ENCODE assay signal across 24 mouse cellular contexts in genomic region chr11:64230071-64230470, GRCm38 (mm10).
A peak's percentile ranks its signal among the peaks of the same experiment; 100 is the strongest.
DNase-seq lines count a peak whose midpoint lies in the region; ATAC-seq and TF ChIP-seq lines count a peak whose summit lies in the region.
"Had no signal": no experiment of that assay in that cellular context is flagged by ENCODE, and none has a peak within 500 bp of the region (broad histone marks: within the 10 kb centered on the region; RNA-seq: fewer than 3 reads in every experiment).

No protein-coding gene starts in this region.

- no peak for TF ChIP-seq POLR2A in heart, adult 2 months (IDR thresholded peaks at IDR 0.05; ENCODE audit: insufficient read depth, low read depth, low read length)

- H3K9ac ChIP-seq in heart, adult 2 months (ENCODE audit: low read depth, low read length), result no peak overlapping the region
- no peak overlapping the region for H3K9ac ChIP-seq in midbrain, postnatal 0 days (replicated peaks; ENCODE audit: low read length, poor library complexity, severe bottlenecking)
- H3K9ac ChIP-seq in midbrain, embryonic 13.5 days (replicated peaks), result no peak overlapping the region
- H3K9ac ChIP-seq: heart, embryonic 13.5 days; limb, embryonic 12.5 days had no signal

- intact Hi-C loops in heart, adult 2 months (cut with DNase I), result no loop called here

- H3K27ac ChIP-seq in heart, adult 2 months, result no peak overlapping the region
- no peak overlapping the region for H3K27ac ChIP-seq in layer of hippocampus, adult 2 months
- H3K27ac ChIP-seq in midbrain, postnatal 0 days (ENCODE audit: low read depth, low read length), result no peak overlapping the region
- no peak overlapping the region for H3K27ac ChIP-seq in midbrain, embryonic 13.5 days
- H3K27ac ChIP-seq: heart, embryonic 13.5 days; limb, embryonic 12.5 days had no signal

- DNase-seq in heart, adult 2 months, result no peak
- DNase-seq in heart, adult 18-20 months, result no peak
- no peak for DNase-seq in layer of hippocampus, adult 2 months (ENCODE audit: low spot score in 2 of 2)
- no peak for DNase-seq in layer of hippocampus, adult 9-10 months (ENCODE audit: low spot score)
- DNase-seq in midbrain, postnatal 0 days (ENCODE audit: low spot score), result no peak
- no peak for DNase-seq in cerebellum, adult 11 months
- DNase-seq: adrenal gland, adult 2 months; adrenal gland, postnatal 36 days; cerebellum, adult 8-10 months; cerebellum, postnatal 25 days; gastrocnemius, postnatal 36 days; heart, postnatal 14 days; kidney, adult 18-20 months; kidney, postnatal 4 days; layer of hippocampus, adult 9-11 months; lung, adult 18-20 months; lung, postnatal 10 days had no signal

- no peaks in the 10 kb centered on the region for H3K4me1 ChIP-seq in heart, adult 2 months (ENCODE audit: control insufficient read depth, insufficient read depth, low read length)
- H3K4me1 ChIP-seq in midbrain, postnatal 0 days (ENCODE audit: insufficient read depth, low read length), result no peaks in the 10 kb centered on the region
- no peaks in the 10 kb centered on the region for H3K4me1 ChIP-seq in midbrain, embryonic 13.5 days (replicated peaks)
- H3K4me1 ChIP-seq: heart, embryonic 13.5 days; limb, embryonic 12.5 days had no signal

- no peak for TF ChIP-seq EP300 in heart, adult 2 months (IDR thresholded peaks at IDR 0.05; ENCODE audit: insufficient read depth, low read depth, low read length)

- TF ChIP-seq CTCF in heart, adult 2 months (IDR thresholded peaks at IDR 0.05), result peak; percentile 35
- peak; percentile 62 for TF ChIP-seq CTCF in layer of hippocampus, adult 2 months (conservative IDR thresholded peaks at IDR 0.05)
- peak; percentile 34; the same call in 1 of the 2 replicates for TF ChIP-seq CTCF in midbrain, postnatal 0 days (IDR thresholded peaks at IDR 0.05)

- no peak overlapping the region for H3K4me2 ChIP-seq in midbrain, postnatal 0 days (ENCODE audit: low read depth, low read length, poor library complexity, severe bottlenecking)
- H3K4me2 ChIP-seq in midbrain, embryonic 13.5 days (replicated peaks), result no peak overlapping the region
- H3K4me2 ChIP-seq: heart, embryonic 13.5 days; limb, embryonic 12.5 days; liver, embryonic 11.5 days had no signal

- no peaks in the 10 kb centered on the region for H3K79me2 ChIP-seq in heart, adult 2 months (replicated peaks; ENCODE audit: control insufficient read depth, insufficient read depth, low read length)

- no peaks in the 10 kb centered on the region for H3K9me3 ChIP-seq in midbrain, postnatal 0 days (ENCODE audit: low read length)
- no peaks in the 10 kb centered on the region for H3K9me3 ChIP-seq in midbrain, embryonic 13.5 days
- H3K9me3 ChIP-seq: heart, embryonic 13.5 days; limb, embryonic 12.5 days had no signal

- no peaks in the 10 kb centered on the region for H3K27me3 ChIP-seq in heart, adult 2 months (ENCODE audit: control insufficient read depth, insufficient read depth, low read length)
- no peaks in the 10 kb centered on the region for H3K27me3 ChIP-seq in midbrain, postnatal 0 days (ENCODE audit: insufficient read depth, low read length)
- no peaks in the 10 kb centered on the region for H3K27me3 ChIP-seq in midbrain, embryonic 13.5 days
- H3K27me3 ChIP-seq: limb, embryonic 12.5 days had no signal

- WGBS in heart, adult 2 months, result 62% methylated on average over 4 of the region's 4 CpGs
- 81% methylated on average over 4 of the region's 4 CpGs for WGBS in midbrain, postnatal 0 days
- 74% methylated on average over 4 of the region's 4 CpGs for WGBS in midbrain, embryonic 13.5 days

- H3K4me3 ChIP-seq in heart, adult 2 months, result no peak overlapping the region
- no peak overlapping the region for H3K4me3 ChIP-seq in layer of hippocampus, adult 2 months
- no peak overlapping the region for H3K4me3 ChIP-seq in midbrain, postnatal 0 days (ENCODE audit: low read depth, low read length)
- H3K4me3 ChIP-seq in midbrain, embryonic 13.5 days (replicated peaks), result no peak overlapping the region
- H3K4me3 ChIP-seq: heart, embryonic 13.5 days; limb, embryonic 12.5 days had no signal

- ATAC-seq in midbrain, postnatal 0 days (ENCODE audit: low FRiP score), result no peak
- ATAC-seq in midbrain, embryonic 13.5 days, result no peak
- no peak for ATAC-seq in erythroblast, adult 5-6 weeks (replicated peaks; ENCODE audit: low FRiP score, poor library complexity, severe bottlenecking)
- ATAC-seq: activated CD4-positive, CD25-positive, alpha-beta regulatory T cell, adult 4 months; forebrain, embryonic 14.5 days had no signal

- H3K36me3 ChIP-seq in heart, adult 2 months (ENCODE audit: control insufficient read depth, insufficient read depth, low read length), result no peaks in the 10 kb centered on the region
- H3K36me3 ChIP-seq in midbrain, postnatal 0 days (ENCODE audit: insufficient read depth, low read length), result no peaks in the 10 kb centered on the region
- H3K36me3 ChIP-seq in midbrain, embryonic 13.5 days, result no peaks in the 10 kb centered on the region
- H3K36me3 ChIP-seq: heart, embryonic 13.5 days; limb, embryonic 12.5 days had no signal
